Mouse (Mus musculus) adrenal gland, postnatal 25 days (tissue): ENCODE data around the gene Mcur1. TPM values are rescaled to one million over a fixed set of nuclear protein-coding genes. Genes with fewer than 3 reads are reported as not detected.

Experiments used
- total RNA-seq: library from RNA; stranded (reverse); gene quantifications from 2 replicates; pipeline ENCODE4 v1.2.3, GENCODE M21; 2021

The Mcur1 gene
- total RNA-seq, 1 experiment from 2014 or later = 38.6 TPM

Other genes with a start within 250 kb of the Mcur1 start
- 28.4 and 32.7 TPM in 2 replicates for gene Sirt5, start 194.7 kb downstream of the Mcur1 start, total RNA-seq
- gene Nol7, start 161.8 kb downstream of the Mcur1 start, total RNA-seq = 116 TPM in 2 replicates
- 56.6 and 64.7 TPM in 2 replicates for gene Ranbp9, start 78.9 kb downstream of the Mcur1 start, total RNA-seq
- gene Rnf182, start 55.5 kb upstream of the Mcur1 start, total RNA-seq = 0.86 and 0.91 TPM in 2 replicates
- 1.9 and 2.9 TPM in 2 replicates for gene Cd83, start 224.6 kb upstream of the Mcur1 start, total RNA-seq